Mouse (Mus musculus) lung, embryonic 16.5 days (tissue): Measurements from ENCODE around the gene Mstn. TPM values are rescaled to one million over a fixed set of nuclear protein-coding genes. Genes with fewer than 3 reads are reported as not detected.

Source experiments
- ATAC-seq: fragments of 200-750 bp; cut with Nextera tagmentation; 2 replicates; pipeline ENCODE4 v1.8.0; 2017; ENCODE audit warnings: low read depth, mild to moderate bottlenecking, moderate library complexity
- H3K27ac ChIP-seq: fragments of 300-500 bp; sonication (generic); 2 replicates; pipeline ENCODE4 v1.5.1; 2014; ENCODE audit warnings: mild to moderate bottlenecking, control low read depth, low read length
- H3K27me3 ChIP-seq: fragments of 300-500 bp; sonication (generic); 2 replicates; pipeline ENCODE4 v1.6.1; 2014; ENCODE audit warnings: low read depth, low read length, mixed read lengths; ENCODE audit not compliant: control insufficient read depth, insufficient read depth
- H3K36me3 ChIP-seq: fragments of 300-500 bp; sonication (generic); 2 replicates; pipeline ENCODE4 v1.6.1; 2014; ENCODE audit warnings: low read length; ENCODE audit not compliant: control insufficient read depth, insufficient read depth
- H3K4me1 ChIP-seq: fragments of 300-500 bp; sonication (generic); replicated peaks from 2 replicates; pipeline ENCODE4 v1.6.1; 2014; ENCODE audit warnings: low read length, mixed read lengths; ENCODE audit not compliant: control insufficient read depth, insufficient read depth
- H3K4me2 ChIP-seq: fragments of 300-500 bp; sonication (generic); 2 replicates; pipeline ENCODE4 v1.6.1; 2014; ENCODE audit warnings: low read depth, low read length, control low read depth
- H3K4me3 ChIP-seq: fragments of 300-500 bp; sonication (generic); 2 replicates; pipeline ENCODE4 v1.5.1; 2014; ENCODE audit warnings: mild to moderate bottlenecking, low read length, control low read depth
- H3K9ac ChIP-seq: fragments of 300-500 bp; sonication (generic); 2 replicates; pipeline ENCODE4 v1.6.1; 2014; ENCODE audit warnings: low read length, control low read depth
- H3K9me3 ChIP-seq: fragments of 300-500 bp; sonication (generic); 2 replicates; pipeline ENCODE4 v1.6.1; 2016; ENCODE audit warnings: low read length; ENCODE audit not compliant: control insufficient read depth
- WGBS: fragments of 180-500 bp; shearing (Covaris S2); extraction: QIAGEN DNeasy Blood & Tissue Kit; methylation state at CpG from one replicate; pipeline ENCODE4 v1.1.7; 2014; 5-methylcytosine and 5-hydroxymethylcytosine counted together
- polyA plus RNA-seq: library from polyadenylated mRNA; unstranded; fragments of >200 nt; fragmentation: Nextera tagmentation; extraction: Ambion mirVana; gene quantifications from 2 replicates; pipeline ENCODE4 v1.2.1, GENCODE M21; 2015

Gene Mstn
- polyA plus RNA-seq, 1 experiment from 2014 or later: 0.18 TPM

DNA sequence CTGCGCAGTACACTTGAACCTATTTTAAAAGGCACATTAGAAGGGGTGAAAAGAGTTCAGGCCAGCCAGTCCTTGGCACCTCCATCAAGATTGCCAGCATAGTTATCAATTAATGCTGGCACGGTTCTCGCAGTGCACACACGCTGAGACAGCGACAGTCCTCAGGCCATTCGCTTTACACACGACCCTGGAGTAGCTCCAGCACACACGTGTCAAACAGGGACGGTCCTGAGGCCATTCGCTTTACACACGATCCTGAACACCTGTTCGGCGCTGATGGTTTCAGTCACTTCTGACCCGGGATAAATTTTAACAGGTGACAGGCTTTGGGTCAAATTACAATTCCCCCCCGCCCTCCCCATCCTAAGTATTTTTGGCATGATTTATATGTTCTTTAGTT lies 23.8 kb downstream of the Mstn start:
- H3K27ac ChIP-seq: no peak overlapping the region
- no peak overlapping the region for H3K9ac ChIP-seq
- no peak for ATAC-seq
- no peaks in the 10 kb centered on the region for H3K4me1 ChIP-seq
- H3K4me2 ChIP-seq: no peak overlapping the region
- H3K9me3 ChIP-seq: no peaks in the 10 kb centered on the region
- no peaks in the 10 kb centered on the region for H3K27me3 ChIP-seq
- H3K4me3 ChIP-seq: no peak overlapping the region
- WGBS: 60% methylated on average over 15 of the region's 15 CpGs
- no peaks in the 10 kb centered on the region for H3K36me3 ChIP-seq

- 18% methylated on average over 4 of the region's 4 CpGs for WGBS
- Histone ChIP-seq H3K4me2 (no peak overlapping the region), H3K4me1 (no peaks in the 10 kb centered on the region), H3K9ac (no peak overlapping the region), H3K27ac (no peak overlapping the region), H3K36me3 (no peaks in the 10 kb centered on the region), H3K4me3 (no peak overlapping the region), H3K9me3 (no peaks in the 10 kb centered on the region), H3K27me3 (no peaks in the 10 kb centered on the region)
- no peak for ATAC-seq
Observed at GRCm38 (mm10) chr1:53085991-53086390, 24.6 kb downstream of the Mstn start.

- H3K4me2 ChIP-seq: no peak overlapping the region
- ATAC-seq: no peak
- 33% methylated on average over 3 of the region's 3 CpGs for WGBS
- no peak overlapping the region for H3K4me3 ChIP-seq
- H3K9me3 ChIP-seq: no peaks in the 10 kb centered on the region
- no peak overlapping the region for H3K9ac ChIP-seq
- H3K27ac ChIP-seq: no peak overlapping the region
- H3K4me1 ChIP-seq: no peaks in the 10 kb centered on the region
- H3K27me3 ChIP-seq: no peaks in the 10 kb centered on the region
- no peaks in the 10 kb centered on the region for H3K36me3 ChIP-seq
Observed at GRCm38 (mm10) chr1:53093180-53093579, 31.7 kb downstream of the Mstn start.

DNA sequence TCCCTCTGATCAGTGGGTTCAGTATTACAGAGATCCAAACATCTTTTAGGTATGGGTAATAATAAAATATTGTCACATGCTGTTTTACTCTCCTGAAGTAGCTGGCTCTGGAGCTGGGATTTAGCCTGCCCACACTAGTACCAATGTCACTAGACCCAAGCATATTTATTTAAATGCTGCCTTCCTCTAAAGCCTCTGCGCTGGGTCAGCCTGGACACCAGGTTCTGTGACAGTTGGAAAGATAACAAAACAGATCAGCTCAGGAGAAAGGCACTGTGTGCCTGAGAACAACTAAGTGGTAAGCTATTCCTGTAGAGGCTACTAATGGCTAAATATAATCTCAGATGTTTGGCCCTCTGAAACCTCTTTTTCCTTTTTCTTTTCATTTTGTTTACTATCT lies 49.1 kb downstream of the Mstn start:
- Histone ChIP-seq H3K4me1 (no peaks in the 10 kb centered on the region), H3K27me3 (no peaks in the 10 kb centered on the region), H3K9me3 (no peaks in the 10 kb centered on the region), H3K4me3 (no peak overlapping the region), H3K36me3 (no peaks in the 10 kb centered on the region), H3K9ac (no peak overlapping the region), H3K4me2 (no peak overlapping the region), H3K27ac (no peak overlapping the region)
- 48% methylated on average over 1 of the region's 1 CpGs for WGBS
- no peak for ATAC-seq

Other genes with a start within 250 kb of the Mstn start
- 12.8 and 14.8 TPM in 2 replicates for gene Inpp1, start 244.0 kb upstream of the Mstn start, polyA plus RNA-seq
- gene Hibch, start 216.7 kb upstream of the Mstn start, polyA plus RNA-seq: 20.6 and 20.8 TPM in 2 replicates
- 2.5 and 2.7 TPM in 2 replicates for gene 1700019D03Rik, start 41.5 kb upstream of the Mstn start, polyA plus RNA-seq
- gene 1700019A02Rik, start 126.0 kb downstream of the Mstn start, polyA plus RNA-seq: not detected in 2 replicates
- gene Pms1, start 235.4 kb downstream of the Mstn start, polyA plus RNA-seq: 15.6 and 15.9 TPM in 2 replicates
- gene Ormdl1, start 235.5 kb downstream of the Mstn start, polyA plus RNA-seq: 37.8 and 38.4 TPM in 2 replicates
- gene Gm28778, start 235.5 kb downstream of the Mstn start, polyA plus RNA-seq: not detected in 2 replicates